Mouse (Mus musculus): ENCODE results near the gene Ctsz.

Ctsz gene

GRCm38 (mm10) chr2:174393383-174393782, 45.5 kb downstream of the Ctsz start:
- no peak for DNase-seq (ENCODE audit: low spot score in 2 of 2)

DNA sequence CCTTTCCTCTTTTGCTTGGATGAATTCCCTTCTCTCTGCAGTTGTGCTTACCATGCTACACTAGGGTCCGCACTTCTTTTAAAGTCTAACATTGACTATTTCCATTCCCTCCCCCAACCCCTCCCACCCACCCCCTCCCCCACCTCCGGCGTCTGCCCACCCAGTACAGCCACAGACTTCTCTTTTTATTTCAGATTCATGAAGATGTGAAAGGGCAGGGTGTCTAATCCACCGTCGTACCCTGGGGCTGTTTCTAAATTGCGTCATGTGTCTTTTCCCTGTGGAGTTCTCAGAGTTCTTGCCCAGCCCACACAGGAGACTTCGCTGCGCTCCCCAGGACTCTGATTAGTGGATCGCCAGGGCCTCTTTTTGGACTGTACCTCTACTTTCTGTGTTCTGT, 46.3 kb downstream of the Ctsz start:
- no peak for DNase-seq (ENCODE audit: low spot score in 2 of 2)

DNA sequence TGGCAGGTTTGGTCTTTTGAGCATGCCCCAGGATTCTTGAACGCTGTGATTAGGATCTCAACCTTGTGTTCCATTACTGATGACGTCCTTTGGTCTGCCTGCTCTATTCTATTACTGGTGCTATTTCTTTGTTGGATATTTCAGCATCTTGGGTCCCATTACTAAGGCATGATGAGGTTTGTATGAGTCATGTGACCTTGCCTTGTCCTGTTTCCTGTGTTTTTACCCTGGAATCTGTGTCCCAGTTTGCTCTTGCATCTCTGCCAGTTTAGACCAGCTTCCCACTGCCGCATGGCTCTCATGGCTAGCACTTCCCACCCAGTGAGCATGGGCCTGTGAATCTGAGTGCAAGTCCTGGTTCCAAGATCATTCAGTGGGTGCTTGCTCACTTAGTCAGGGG, 46.9 kb downstream of the Ctsz start:
- no peak for DNase-seq (ENCODE audit: low spot score in 2 of 2)

DNA sequence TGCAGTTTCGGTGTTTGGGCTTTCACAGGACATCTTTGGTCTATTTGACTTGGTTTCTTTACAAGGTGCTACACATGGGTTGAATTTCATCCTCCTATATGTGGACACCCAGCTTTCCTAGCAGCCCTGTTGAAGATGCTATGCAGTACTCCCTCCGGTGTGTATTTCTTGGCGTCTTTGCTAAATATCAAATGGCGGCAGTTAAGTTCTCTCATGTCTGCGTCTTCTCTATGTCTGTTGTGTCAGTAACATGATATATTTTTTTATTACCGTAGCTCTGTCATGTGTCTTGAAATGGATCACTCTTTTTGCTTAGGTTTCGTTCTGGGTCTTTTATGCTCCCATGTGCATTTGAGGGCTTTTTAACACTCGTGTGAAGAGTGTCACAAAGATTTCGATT, 57.8 kb downstream of the Ctsz start:
- no peak for DNase-seq (ENCODE audit: low spot score in 2 of 2)
